Mouse (Mus musculus) adrenal gland, adult 18-20 months (tissue): ENCODE results near the gene Esr1. TPM values are rescaled to one million over a fixed set of nuclear protein-coding genes. Genes with fewer than 3 reads are reported as not detected.
"Not testable (repeated sequence)": the region's sequence is repeated elsewhere in the genome, so short reads cannot be mapped to it uniquely, and the experiment has no call there.

ENCODE experiments used
- DNase-seq, 2 experiments: peaks; one replicate each; pipeline ENCODE4 v3.0.0; 2021 to 2022; ENCODE audit warnings: low spot score in 2 of 2
- total RNA-seq, 2 experiments: library from RNA; stranded (reverse); gene quantifications; 1 replicate in 1 of 2; 2 replicates in 1 of 2; pipeline ENCODE4 v1.2.3; 2021

The Esr1 gene
- total RNA-seq, 2 experiments from 2014 or later = 19.7 to 28.7 TPM

- peak in 1 of 2 experiments; percentile 13 for DNase-seq
These were observed 63.7 kb downstream of the Esr1 start for GRCm38 (mm10) chr10:4674983-4675592.

- DNase-seq = peak; percentile 22 to 34
These were observed 71.7 kb downstream of the Esr1 start for GRCm38 (mm10) chr10:4683106-4683505.

DNA sequence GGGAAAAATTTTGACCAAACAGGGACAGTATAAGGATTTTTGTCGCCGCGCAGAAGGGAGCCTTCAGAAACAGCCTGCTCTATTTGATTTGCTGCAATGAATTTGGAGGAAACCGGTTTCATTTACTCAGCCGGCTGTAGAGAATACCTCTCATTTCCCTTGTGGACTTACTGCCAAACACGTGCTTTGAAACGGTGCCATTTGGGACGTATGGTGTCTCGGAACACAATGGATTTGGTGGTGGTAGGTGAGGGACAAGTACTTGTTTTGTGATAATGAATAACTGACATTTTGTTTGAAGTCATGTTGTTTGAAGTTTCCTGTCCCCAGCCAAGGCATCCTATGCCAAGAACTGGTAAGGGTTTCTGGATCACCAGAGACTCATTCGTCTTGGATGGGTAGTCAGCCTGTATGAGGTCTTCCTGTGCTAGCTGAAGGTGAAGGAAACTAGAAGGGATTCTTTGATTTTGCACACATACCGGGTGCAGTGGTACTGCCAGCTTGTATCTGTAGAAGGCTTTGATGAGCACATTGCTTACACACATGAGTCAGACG lies 72.4 kb downstream of the Esr1 start:
- no peak for DNase-seq

GRCm38 (mm10) chr10:4694336-4694865 lies 83.0 kb downstream of the Esr1 start:
- no peak for DNase-seq

DNA sequence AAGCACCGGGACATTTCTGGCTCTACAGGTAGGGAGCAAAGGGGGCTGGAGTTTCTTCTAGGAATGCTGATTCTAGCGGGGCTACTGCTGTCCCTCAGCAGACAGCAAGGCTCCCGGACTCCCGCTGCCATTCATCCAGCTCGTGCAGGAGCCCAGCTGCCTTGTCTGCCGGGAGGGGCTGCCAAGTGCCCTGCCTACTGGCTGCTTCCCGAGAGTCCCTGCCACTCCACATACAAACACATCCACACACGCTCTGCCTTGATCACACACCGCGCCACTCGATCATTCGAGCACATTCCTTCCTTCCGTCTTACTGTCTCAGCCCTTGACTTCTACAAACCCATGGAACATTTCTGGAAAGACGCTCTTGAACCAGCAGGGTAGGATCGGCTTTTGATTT lies 98.5 kb downstream of the Esr1 start:
- DNase-seq = peak; percentile 28 to 51

GRCm38 (mm10) chr10:4711434-4711833 lies 100.0 kb downstream of the Esr1 start:
- no peak for DNase-seq

DNA sequence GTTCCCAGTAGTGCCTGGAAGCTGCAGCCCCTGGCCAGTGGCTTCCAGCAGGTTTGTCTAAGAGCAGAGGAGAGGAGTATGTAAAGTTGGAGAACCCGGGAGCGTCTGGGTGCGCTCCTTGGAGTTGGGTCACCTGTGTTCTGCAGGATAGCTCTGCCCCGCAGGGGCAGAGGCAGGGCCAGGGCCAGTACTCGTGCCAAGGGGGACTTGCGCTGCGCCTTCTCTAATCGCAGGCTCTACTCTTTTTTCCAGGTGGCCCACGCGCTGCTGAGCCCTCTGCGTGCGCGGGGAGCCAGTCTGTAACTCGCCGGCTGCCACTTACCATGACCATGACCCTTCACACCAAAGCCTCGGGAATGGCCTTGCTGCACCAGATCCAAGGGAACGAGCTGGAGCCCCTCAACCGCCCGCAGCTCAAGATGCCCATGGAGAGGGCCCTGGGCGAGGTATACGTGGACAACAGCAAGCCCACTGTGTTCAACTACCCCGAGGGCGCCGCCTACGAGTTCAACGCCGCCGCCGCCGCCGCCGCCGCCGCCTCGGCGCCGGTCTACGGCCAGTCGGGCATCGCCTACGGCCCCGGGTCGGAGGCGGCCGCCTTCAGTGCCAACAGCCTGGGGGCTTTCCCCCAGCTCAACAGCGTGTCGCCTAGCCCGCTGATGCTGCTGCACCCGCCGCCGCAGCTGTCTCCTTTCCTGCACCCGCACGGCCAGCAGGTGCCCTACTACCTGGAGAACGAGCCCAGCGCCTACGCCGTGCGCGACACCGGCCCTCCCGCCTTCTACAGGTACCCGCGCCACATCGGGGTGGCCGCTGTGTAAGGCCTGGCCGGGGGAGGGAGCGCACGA lies 100.9 kb downstream of the Esr1 start:
- DNase-seq = peak; percentile 34 to 50

DNA sequence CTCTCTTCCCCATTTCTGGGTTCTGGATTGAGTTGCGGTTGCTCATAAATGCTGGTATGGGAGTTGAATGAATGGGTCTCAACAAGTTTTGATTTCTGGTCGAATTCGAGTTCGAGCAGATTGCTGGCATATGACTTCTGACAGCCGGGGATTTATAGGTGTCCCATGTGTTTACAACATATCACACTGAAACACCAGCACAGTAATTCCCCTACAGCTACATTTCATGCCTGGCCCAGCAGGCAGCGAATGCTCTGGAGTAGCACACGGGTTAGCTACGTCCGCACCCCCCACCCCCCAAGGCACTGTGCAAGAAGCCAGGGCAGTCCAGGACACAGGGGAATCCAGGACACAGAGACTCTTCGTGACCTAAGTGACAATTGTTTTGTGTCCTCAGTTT lies 102.0 kb downstream of the Esr1 start:
- DNase-seq = no peak

DNA sequence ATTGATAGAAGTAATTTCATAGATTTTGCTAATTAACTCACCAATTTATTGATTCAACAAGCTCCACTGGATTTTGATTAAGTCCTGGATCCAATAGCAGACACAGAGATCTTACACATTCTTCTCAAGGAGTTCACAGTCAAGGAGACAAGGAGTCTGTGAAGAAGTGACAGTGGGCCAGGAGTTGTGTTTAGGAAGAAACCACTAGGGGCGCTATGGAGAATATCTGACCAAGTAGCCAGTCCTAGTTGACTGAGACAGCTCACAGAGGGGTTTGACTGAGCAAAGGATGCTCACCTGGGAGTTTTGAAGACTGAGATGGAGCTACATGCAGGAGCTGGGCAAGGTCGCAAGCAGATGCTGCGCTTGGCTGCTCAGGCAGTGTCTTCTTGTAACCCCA lies 113.5 kb downstream of the Esr1 start:
- DNase-seq = no peak

GRCm38 (mm10) chr10:4726141-4726540 lies 114.7 kb downstream of the Esr1 start:
- DNase-seq = no peak

- DNase-seq = no peak
These were observed 120.9 kb downstream of the Esr1 start for GRCm38 (mm10) chr10:4732328-4732727.

- DNase-seq = no peak
These were observed 122.6 kb downstream of the Esr1 start for GRCm38 (mm10) chr10:4733987-4734386.

DNA sequence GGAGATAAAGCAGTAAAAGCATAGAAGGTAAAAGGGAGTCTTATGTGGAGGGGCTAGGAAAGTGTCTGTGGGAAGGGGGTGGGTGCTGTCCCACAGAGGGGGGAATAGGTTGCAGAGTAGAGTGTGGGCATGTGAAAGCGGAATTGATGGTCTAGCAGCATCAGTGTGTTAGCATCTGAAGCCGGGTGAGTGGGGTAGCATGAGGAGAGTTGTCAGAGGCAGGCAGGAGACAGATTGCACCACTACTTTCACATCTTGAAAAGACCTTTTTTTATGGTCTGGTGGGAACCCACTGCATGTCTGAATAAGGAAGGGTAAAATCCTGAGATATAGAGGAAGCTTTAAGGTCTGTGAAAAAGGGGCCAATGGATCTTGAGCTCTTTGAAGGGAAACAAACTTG lies 123.5 kb downstream of the Esr1 start:
- DNase-seq = no peak

GRCm38 (mm10) chr10:4738311-4738710 lies 126.9 kb downstream of the Esr1 start:
- no peak for DNase-seq

DNA sequence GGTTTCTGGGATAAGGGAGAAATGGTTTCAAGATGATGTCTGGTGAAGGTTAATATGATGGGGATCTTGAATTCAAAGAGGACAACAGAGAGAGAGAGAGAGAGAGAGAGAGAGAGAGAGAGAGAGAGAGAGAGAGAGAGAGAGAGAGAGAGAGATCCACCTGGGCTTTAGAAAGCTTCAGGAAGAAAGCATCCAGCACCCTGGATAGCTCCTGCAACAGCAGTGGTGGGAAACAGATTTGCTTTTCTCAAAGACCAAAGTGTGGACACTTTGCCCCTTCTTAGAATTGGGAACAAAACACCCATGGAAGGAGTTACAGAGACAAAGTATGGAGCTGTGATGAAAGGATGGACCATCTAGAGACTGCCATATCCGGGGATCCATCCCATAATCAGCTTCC lies 139.7 kb downstream of the Esr1 start:
- not testable (repeated sequence) for DNase-seq

- no peak for DNase-seq
These were observed 141.6 kb downstream of the Esr1 start for GRCm38 (mm10) chr10:4752977-4753376.

DNA sequence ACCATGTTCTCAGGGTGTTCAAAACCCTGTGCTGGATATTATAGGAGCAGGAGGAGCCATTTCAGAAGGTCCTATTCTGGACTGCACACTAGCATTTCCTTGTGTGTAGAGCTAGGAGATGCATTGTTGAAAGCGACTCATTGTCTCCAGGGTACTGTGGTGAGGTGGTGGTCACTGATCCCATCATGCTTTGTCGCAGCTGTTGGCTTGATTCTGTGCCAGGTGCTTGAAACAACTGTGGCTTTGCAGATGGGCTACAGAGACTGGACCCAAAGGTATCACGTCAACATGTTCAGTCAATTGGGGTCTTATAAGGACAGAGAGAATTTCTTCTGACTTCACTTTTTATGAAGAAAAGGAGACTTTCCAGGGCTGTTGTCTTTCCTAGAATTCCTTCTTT lies 164.1 kb downstream of the Esr1 start:
- no peak for DNase-seq

GRCm38 (mm10) chr10:4776007-4776713 lies 164.8 kb downstream of the Esr1 start:
- DNase-seq = no peak

DNA sequence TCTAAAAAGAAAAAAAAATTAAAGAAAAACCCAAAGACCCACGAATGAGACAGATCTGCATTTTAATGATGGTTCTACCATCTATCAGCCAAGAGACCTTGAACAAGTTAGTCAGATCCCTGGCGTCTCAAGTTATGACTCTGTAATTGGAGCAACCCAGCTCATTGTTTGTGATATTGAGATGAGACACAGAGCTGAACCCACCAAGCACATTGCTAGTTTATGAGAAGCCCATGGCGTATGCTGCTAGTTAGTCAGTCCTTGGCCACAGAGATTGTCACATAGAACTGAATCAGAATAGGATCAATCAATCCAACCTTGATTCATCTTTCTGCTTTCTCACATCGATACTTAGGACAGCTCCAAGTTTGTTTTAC lies 165.3 kb downstream of the Esr1 start:
- no peak for DNase-seq

GRCm38 (mm10) chr10:4777996-4778395 lies 166.6 kb downstream of the Esr1 start:
- no peak for DNase-seq

GRCm38 (mm10) chr10:4780926-4781325 lies 169.5 kb downstream of the Esr1 start:
- no peak for DNase-seq
